Mouse (Mus musculus) limb, embryonic 15.5 days (tissue): ENCODE data around the gene Myl9. TPM values are rescaled to one million over a fixed set of nuclear protein-coding genes. Genes with fewer than 3 reads are reported as not detected.
A peak's percentile ranks its signal among the peaks of the same experiment; 100 is the strongest.
"Not testable (repeated sequence)": the region's sequence is repeated elsewhere in the genome, so short reads cannot be mapped to it uniquely, and the experiment has no call there.

Experiments used
- ATAC-seq: fragments of 200-750 bp; cut with Nextera tagmentation; 2 replicates; pipeline ENCODE4 v1.8.0; 2017; ENCODE audit warnings: low read depth, moderate TSS enrichment; ENCODE audit not compliant: insufficient number of reproducible peaks, low FRiP score, low TSS enrichment
- H3K27ac ChIP-seq: fragments of 300-500 bp; sonication (generic); 2 replicates; pipeline ENCODE4 v1.5.1; 2015; ENCODE audit warnings: moderate library complexity, mild to moderate bottlenecking, inconsistent platforms
- H3K27me3 ChIP-seq: fragments of 300-500 bp; sonication (generic); 2 replicates; pipeline ENCODE4 v1.6.1; 2015; ENCODE audit warnings: inconsistent platforms
- H3K36me3 ChIP-seq: fragments of 300-500 bp; sonication (generic); 2 replicates; pipeline ENCODE4 v1.6.1; 2015; ENCODE audit warnings: inconsistent platforms
- H3K4me1 ChIP-seq: fragments of 300-500 bp; sonication (generic); 2 replicates; pipeline ENCODE4 v1.6.1; 2015; ENCODE audit warnings: inconsistent platforms
- H3K4me2 ChIP-seq: fragments of 300-500 bp; sonication (generic); 2 replicates; pipeline ENCODE4 v1.6.1; 2015; ENCODE audit warnings: mild to moderate bottlenecking, inconsistent platforms
- H3K4me3 ChIP-seq: fragments of 300-500 bp; sonication (generic); 2 replicates; pipeline ENCODE4 v1.5.1; 2015; ENCODE audit warnings: mild to moderate bottlenecking, inconsistent platforms
- H3K9ac ChIP-seq: fragments of 300-500 bp; sonication (generic); 2 replicates; pipeline ENCODE4 v1.6.1; 2015; ENCODE audit warnings: inconsistent platforms
- H3K9me3 ChIP-seq: fragments of 300-500 bp; sonication (generic); 2 replicates; pipeline ENCODE4 v1.6.1; 2016; ENCODE audit warnings: inconsistent platforms
- WGBS: fragments of 180-500 bp; shearing (Covaris S2); methylation state at CpG from one replicate; pipeline ENCODE4 v1.1.7; 2015; 5-methylcytosine and 5-hydroxymethylcytosine counted together
- polyA plus RNA-seq: library from polyadenylated mRNA; unstranded; fragments of >200 nt; fragmentation: Nextera tagmentation; extraction: Ambion mirVana; gene quantifications from 2 replicates; pipeline ENCODE4 v1.2.1, GENCODE M21; 2015

Gene Myl9
- polyA plus RNA-seq, 1 experiment from 2014 or later = 219 TPM

DNA sequence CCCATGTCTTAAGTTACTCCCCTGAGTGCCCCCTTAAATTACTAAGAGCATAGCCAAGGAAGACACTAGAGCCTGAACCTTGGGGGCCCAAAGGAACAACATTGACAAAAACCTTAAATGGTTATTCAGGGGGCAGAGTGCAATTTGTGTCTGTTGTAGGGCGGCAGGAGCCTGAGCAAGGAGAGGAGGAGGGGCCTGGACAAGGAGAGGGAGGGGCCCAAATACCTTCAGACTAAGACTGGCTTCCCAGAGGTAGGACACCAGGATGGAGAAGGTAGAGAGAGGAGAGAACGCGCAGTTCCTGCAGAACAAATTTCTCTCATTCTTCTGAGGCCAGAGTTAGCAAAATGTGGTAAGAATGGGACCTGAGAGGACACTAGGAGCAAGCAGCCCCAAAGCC lies 40.2 kb downstream of the Myl9 start:
- Histone ChIP-seq H3K9ac (no peak overlapping the region), H3K4me2 (no peak overlapping the region), H3K4me3 (no peak overlapping the region), H3K27me3 (no peaks in the 10 kb centered on the region), H3K4me1 (peaks cover 21% of the 10 kb centered on the region), H3K27ac (0 out of 2 replicates have a peak overlapping the region, but pooled peaks have one; percentile 48), H3K9me3 (no peaks in the 10 kb centered on the region), H3K36me3 (no peaks in the 10 kb centered on the region)
- WGBS = 62% methylated on average over 3 of the region's 3 CpGs
- no peak for ATAC-seq

GRCm38 (mm10) chr2:156816116-156816515 lies 40.9 kb downstream of the Myl9 start:
- no peak overlapping the region for H3K4me3 ChIP-seq
- no peaks in the 10 kb centered on the region for H3K36me3 ChIP-seq
- WGBS = 44% methylated on average over 1 of the region's 1 CpGs
- H3K9ac ChIP-seq = no peak overlapping the region
- H3K4me2 ChIP-seq = no peak overlapping the region
- H3K27ac ChIP-seq = no peak overlapping the region
- no peak for ATAC-seq
- no peaks in the 10 kb centered on the region for H3K27me3 ChIP-seq
- H3K9me3 ChIP-seq = no peaks in the 10 kb centered on the region
- peaks cover 21% of the 10 kb centered on the region for H3K4me1 ChIP-seq

GRCm38 (mm10) chr2:156825128-156825527 lies 49.9 kb downstream of the Myl9 start:
- H3K36me3 ChIP-seq, H3K9ac ChIP-seq, ATAC-seq, H3K4me2 ChIP-seq, H3K27ac ChIP-seq, H3K27me3 ChIP-seq, H3K9me3 ChIP-seq, H3K4me3 ChIP-seq, H3K4me1 ChIP-seq: not testable (repeated sequence)
- WGBS = 85% methylated on average over 6 of the region's 6 CpGs

Other genes with a start within 250 kb of the Myl9 start
- 33.2 and 33.4 TPM in 2 replicates for gene Aar2, start 227.8 kb upstream of the Myl9 start, polyA plus RNA-seq
- gene Dlgap4, start 161.7 kb upstream of the Myl9 start, polyA plus RNA-seq = 83.7 and 86.5 TPM in 2 replicates
- 49.2 and 52.7 TPM in 2 replicates for gene Tgif2, start 64.6 kb downstream of the Myl9 start, polyA plus RNA-seq
- gene 4930518I15Rik, start 82.5 kb downstream of the Myl9 start, polyA plus RNA-seq = 6.6 and 9.2 TPM in 2 replicates
- gene Rab5if, start 87.7 kb downstream of the Myl9 start, polyA plus RNA-seq = 134 and 157 TPM in 2 replicates
- 0.46 and 0.63 TPM in 2 replicates for gene Sla2, start 111.8 kb downstream of the Myl9 start, polyA plus RNA-seq
- 52.2 and 54.0 TPM in 2 replicates for gene Ndrg3, start 216.6 kb downstream of the Myl9 start, polyA plus RNA-seq
- gene Dsn1, start 231.7 kb downstream of the Myl9 start, polyA plus RNA-seq = 29.5 and 31.6 TPM in 2 replicates